Mouse (Mus musculus): ENCODE measurements around the gene 4931428L18Rik. TPM values are rescaled to one million over a fixed set of nuclear protein-coding genes. Genes with fewer than 3 reads are reported as not detected.

The 4931428L18Rik gene
- polyA plus RNA-seq, 1 experiment from 2014 or later, result not detected

DNA sequence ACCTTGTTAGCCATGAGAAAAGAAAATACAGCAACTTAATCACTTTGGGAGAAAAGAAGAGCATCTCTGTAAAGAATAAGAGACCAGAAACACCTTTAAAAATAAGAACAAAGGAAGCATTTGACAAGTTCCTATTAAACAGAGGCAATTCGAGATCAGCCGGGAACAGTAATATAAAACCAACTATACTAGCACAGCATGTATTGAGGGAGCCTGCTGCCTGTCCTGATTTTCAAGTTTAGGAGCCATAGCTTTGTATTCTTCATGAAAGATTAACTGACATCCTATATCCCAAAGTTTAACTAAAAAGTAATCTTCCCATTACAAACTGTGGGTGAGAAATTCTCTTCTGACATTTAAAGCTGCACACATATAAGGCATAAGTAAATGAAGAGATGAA lies 151.3 kb downstream of the 4931428L18Rik start:
- Histone ChIP-seq H3K27me3 (ENCODE audit: insufficient read depth, low read length) (no peaks in the 10 kb centered on the region), H3K36me3 (ENCODE audit: insufficient read depth, low read length) (no peaks in the 10 kb centered on the region), H3K9me3 (ENCODE audit: low read length) (peaks cover 3% of the 10 kb centered on the region; the same call in 1 of the 2 replicates), H3K4me2 (replicated peaks; ENCODE audit: low read depth, low read length) (no peak overlapping the region), H3K9ac (replicated peaks; ENCODE audit: low read length) (no peak overlapping the region), H3K4me1 (ENCODE audit: insufficient read depth, low read length) (no peaks in the 10 kb centered on the region), H3K27ac (ENCODE audit: low read length) (no peak overlapping the region), H3K4me3 (ENCODE audit: low read length) (no peak overlapping the region)
- ATAC-seq (ENCODE audit: low FRiP score, low TSS enrichment), result no peak
- 69% methylated on average over 2 of the region's 2 CpGs for WGBS

DNA sequence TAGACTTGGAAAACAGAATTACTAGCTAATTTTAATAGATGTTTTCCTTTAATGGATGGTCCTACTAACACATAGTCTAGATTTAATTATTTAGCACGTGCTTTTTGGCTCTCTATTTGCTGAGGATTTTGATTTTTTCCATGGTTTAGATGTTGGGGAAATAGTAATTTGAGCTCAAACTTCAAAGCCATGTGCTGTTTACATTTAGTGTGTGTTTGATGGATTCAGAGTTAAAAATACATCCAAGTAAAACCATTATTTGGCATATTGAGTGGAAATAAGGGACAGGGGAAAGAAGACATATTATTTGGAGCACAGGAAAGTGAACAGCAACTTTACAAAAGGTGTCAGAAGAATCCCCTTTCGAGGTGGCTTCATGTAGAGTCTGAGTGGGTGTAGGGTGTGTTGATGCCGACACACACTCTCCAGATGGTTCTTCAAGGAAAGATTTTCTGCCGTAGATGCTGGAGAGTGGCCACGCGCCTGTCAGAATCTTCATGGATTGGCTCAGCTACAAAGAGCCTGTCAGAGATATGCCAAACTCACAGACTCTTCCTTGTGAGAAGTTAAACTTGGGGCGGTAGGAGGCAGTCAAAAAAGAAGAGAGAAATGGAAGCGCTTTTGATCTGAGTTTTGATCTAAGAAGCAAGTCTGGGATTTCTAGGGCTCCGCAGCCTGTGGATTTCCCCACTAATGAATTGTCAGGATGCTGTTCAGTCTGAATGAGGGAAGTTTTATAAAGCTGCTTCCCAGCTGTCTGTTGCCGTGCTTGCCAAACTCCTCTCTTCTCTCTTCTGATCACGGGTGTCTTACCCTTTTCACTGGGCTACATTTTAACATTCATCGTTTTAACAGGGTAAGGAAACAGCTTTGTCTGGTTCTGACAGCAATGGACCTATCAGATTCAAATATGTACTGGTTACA lies 157.4 kb downstream of the 4931428L18Rik start:
- Histone ChIP-seq H3K4me2 (replicated peaks; ENCODE audit: low read depth, low read length) (no peak overlapping the region), H3K36me3 (ENCODE audit: insufficient read depth, low read length) (no peaks in the 10 kb centered on the region), H3K9me3 (ENCODE audit: low read length) (peaks cover 3% of the 10 kb centered on the region; the same call in 1 of the 2 replicates), H3K4me3 (ENCODE audit: low read length) (no peak overlapping the region), H3K4me1 (ENCODE audit: insufficient read depth, low read length) (no peaks in the 10 kb centered on the region), H3K27me3 (ENCODE audit: insufficient read depth, low read length) (no peaks in the 10 kb centered on the region), H3K27ac (ENCODE audit: low read length) (no peak overlapping the region), H3K9ac (replicated peaks; ENCODE audit: low read length) (no peak overlapping the region)
- 81% methylated on average over 12 of the region's 12 CpGs for WGBS
- no peak for ATAC-seq (ENCODE audit: low FRiP score, low TSS enrichment)

- ATAC-seq (ENCODE audit: low FRiP score, low TSS enrichment), result no peak
Measured at GRCm38 (mm10) chr1:31059806-31060205, 162.7 kb downstream of the 4931428L18Rik start.

GRCm38 (mm10) chr1:31058861-31059351 lies 163.6 kb downstream of the 4931428L18Rik start:
- no peak overlapping the region for H3K4me3 ChIP-seq (ENCODE audit: low read length)

More at GRCm38 (mm10) chr1:31059806-31060205, 162.7 kb downstream of the 4931428L18Rik start:
- Histone ChIP-seq H3K4me1 (ENCODE audit: insufficient read depth, low read length) (peaks cover 14% of the 10 kb centered on the region), H3K9ac (replicated peaks; ENCODE audit: low read length) (no peak overlapping the region), H3K9me3 (ENCODE audit: low read length) (no peaks in the 10 kb centered on the region), H3K4me2 (replicated peaks; ENCODE audit: low read depth, low read length) (no peak overlapping the region), H3K36me3 (ENCODE audit: insufficient read depth, low read length) (no peaks in the 10 kb centered on the region), H3K27ac (ENCODE audit: low read length) (no peak overlapping the region), H3K4me3 (ENCODE audit: low read length) (no peak overlapping the region), H3K27me3 (ENCODE audit: insufficient read depth, low read length) (no peaks in the 10 kb centered on the region)
- WGBS, result 65% methylated on average over 4 of the region's 4 CpGs

GRCm38 (mm10) chr1:31058196-31058595 lies 164.3 kb downstream of the 4931428L18Rik start:
- no peaks in the 10 kb centered on the region for H3K9me3 ChIP-seq (ENCODE audit: low read length)
- peak; percentile 59; the same call in 1 of the 2 replicates for ATAC-seq (ENCODE audit: low FRiP score, low TSS enrichment)
- no peak overlapping the region for H3K4me2 ChIP-seq (replicated peaks; ENCODE audit: low read depth, low read length)
- WGBS, result 14% methylated on average over 3 of the region's 3 CpGs
- H3K27ac ChIP-seq (ENCODE audit: low read length), result 0 out of 2 replicates have a peak overlapping the region, but pooled peaks have one; percentile 23
- no peaks in the 10 kb centered on the region for H3K36me3 ChIP-seq (ENCODE audit: insufficient read depth, low read length)
- no peak overlapping the region for H3K4me3 ChIP-seq (ENCODE audit: low read length)
- no peak overlapping the region for H3K9ac ChIP-seq (replicated peaks; ENCODE audit: low read length)
- H3K27me3 ChIP-seq (ENCODE audit: insufficient read depth, low read length), result no peaks in the 10 kb centered on the region
- H3K4me1 ChIP-seq (ENCODE audit: insufficient read depth, low read length), result peaks cover 14% of the 10 kb centered on the region

More at GRCm38 (mm10) chr1:31058861-31059351, 163.6 kb downstream of the 4931428L18Rik start:
- WGBS, result 47% methylated on average over 2 of the region's 2 CpGs
- no peaks in the 10 kb centered on the region for H3K36me3 ChIP-seq (ENCODE audit: insufficient read depth, low read length)
- no peak overlapping the region for H3K9ac ChIP-seq (replicated peaks; ENCODE audit: low read length)
- H3K4me1 ChIP-seq (ENCODE audit: insufficient read depth, low read length), result peaks cover 14% of the 10 kb centered on the region
- no peak overlapping the region for H3K4me2 ChIP-seq (replicated peaks; ENCODE audit: low read depth, low read length)
- peak; percentile 46; the same call in 1 of the 2 replicates for ATAC-seq (ENCODE audit: low FRiP score, low TSS enrichment)
- no peak overlapping the region for H3K27ac ChIP-seq (ENCODE audit: low read length)
- no peaks in the 10 kb centered on the region for H3K27me3 ChIP-seq (ENCODE audit: insufficient read depth, low read length)
- H3K9me3 ChIP-seq (ENCODE audit: low read length), result no peaks in the 10 kb centered on the region

DNA sequence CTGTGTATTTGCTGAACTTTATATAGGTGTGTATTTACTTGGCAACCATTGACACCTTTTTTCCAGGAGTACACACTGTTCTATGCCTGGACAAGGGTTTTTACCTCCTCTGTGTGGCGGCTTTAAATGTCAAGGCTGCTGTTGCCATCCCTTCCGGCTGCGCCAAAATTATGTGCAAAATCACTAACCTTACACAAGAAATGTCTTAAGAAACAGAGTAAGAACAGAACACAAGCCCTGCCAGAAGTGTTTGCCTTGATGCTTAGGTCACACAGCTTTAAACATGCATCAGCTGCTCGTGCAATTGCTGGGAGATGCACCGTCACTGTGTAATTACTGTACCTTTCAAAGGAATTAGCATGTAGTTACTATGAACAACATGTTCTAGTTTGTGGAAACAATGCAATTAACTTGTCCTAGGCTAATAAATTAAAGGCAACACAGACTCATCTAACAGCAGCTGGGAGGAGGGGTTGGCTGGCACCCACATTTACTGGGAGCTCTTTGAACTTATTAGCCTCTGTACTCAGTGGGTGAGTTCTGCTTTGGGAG lies 171.0 kb downstream of the 4931428L18Rik start:
- Histone ChIP-seq H3K4me3 (ENCODE audit: low read length) (no peak overlapping the region), H3K27me3 (ENCODE audit: insufficient read depth, low read length) (no peaks in the 10 kb centered on the region), H3K4me2 (replicated peaks; ENCODE audit: low read depth, low read length) (no peak overlapping the region), H3K27ac (ENCODE audit: low read length) (no peak overlapping the region), H3K9ac (replicated peaks; ENCODE audit: low read length) (no peak overlapping the region), H3K4me1 (ENCODE audit: insufficient read depth, low read length) (no peaks in the 10 kb centered on the region), H3K9me3 (ENCODE audit: low read length) (no peaks in the 10 kb centered on the region), H3K36me3 (ENCODE audit: insufficient read depth, low read length) (no peaks in the 10 kb centered on the region)
- no peak for ATAC-seq (ENCODE audit: low FRiP score, low TSS enrichment)
- WGBS, result 59% methylated on average over 5 of the region's 5 CpGs

DNA sequence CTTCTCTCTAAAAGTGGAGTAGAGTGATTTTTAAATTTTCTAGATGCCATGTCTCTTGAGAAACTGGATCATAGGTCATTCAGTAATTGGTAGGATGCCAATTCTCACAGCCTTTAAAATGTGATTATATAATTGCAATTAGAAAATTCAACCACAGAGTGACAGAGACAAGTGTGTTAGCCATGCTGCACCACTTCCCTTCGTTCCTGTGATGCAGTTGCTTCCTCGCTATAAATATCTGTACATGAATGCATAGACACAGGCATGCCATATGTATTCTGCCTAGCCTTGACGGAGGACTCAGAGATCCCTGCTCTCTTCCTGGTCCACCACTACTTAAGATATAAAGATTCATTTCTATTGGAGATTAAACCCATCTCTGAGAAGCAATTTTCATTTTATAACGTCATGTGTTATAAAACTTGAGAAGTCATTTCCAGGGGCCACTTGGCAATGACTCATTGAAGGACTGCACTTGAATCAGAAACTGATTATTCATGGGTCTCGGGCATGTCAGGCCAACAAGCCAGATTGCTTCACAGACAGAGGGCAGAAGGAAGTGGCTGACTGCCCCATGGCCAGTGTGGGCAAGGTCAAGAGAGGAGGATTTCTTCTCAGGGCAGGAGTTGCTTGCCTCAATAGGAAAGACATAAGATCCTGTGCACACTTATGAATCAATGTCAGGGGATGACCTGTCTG lies 172.4 kb downstream of the 4931428L18Rik start:
- Histone ChIP-seq H3K4me2 (replicated peaks; ENCODE audit: low read depth, low read length) (no peak overlapping the region), H3K27me3 (ENCODE audit: insufficient read depth, low read length) (no peaks in the 10 kb centered on the region), H3K9me3 (ENCODE audit: low read length) (no peaks in the 10 kb centered on the region), H3K36me3 (ENCODE audit: insufficient read depth, low read length) (no peaks in the 10 kb centered on the region), H3K4me1 (ENCODE audit: insufficient read depth, low read length) (no peaks in the 10 kb centered on the region), H3K27ac (ENCODE audit: low read length) (no peak overlapping the region), H3K4me3 (ENCODE audit: low read length) (no peak overlapping the region), H3K9ac (replicated peaks; ENCODE audit: low read length) (no peak overlapping the region)
- 74% methylated on average over 5 of the region's 5 CpGs for WGBS
- no peak for ATAC-seq (ENCODE audit: low FRiP score, low TSS enrichment)

DNA sequence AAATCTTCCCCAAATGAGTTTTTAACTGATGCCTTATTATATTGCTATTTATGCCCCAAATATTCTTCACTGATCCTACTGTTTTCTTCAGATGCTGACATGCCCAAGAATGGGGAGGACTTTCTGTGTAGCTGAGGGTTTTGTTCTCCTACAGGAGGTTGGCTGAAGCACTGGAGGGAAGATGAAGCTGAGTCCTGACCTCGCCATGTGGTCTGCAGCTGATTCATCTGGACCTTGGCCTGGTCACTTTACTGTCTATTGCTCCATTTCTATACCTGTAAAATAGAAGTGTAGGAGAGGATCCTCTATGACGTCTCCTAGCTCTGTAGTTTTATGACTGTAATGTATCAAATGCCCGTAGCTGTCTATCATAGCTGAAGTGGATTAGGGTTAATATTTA lies 179.3 kb downstream of the 4931428L18Rik start:
- H3K27ac ChIP-seq (ENCODE audit: low read length), result no peak overlapping the region
- no peak overlapping the region for H3K4me3 ChIP-seq (ENCODE audit: low read length)
- H3K9ac ChIP-seq (replicated peaks; ENCODE audit: low read length), result no peak overlapping the region
- ATAC-seq (ENCODE audit: low FRiP score, low TSS enrichment), result no peak
- H3K9me3 ChIP-seq (ENCODE audit: low read length), result no peaks in the 10 kb centered on the region
- H3K4me1 ChIP-seq (ENCODE audit: insufficient read depth, low read length), result no peaks in the 10 kb centered on the region
- 68% methylated on average over 3 of the region's 3 CpGs for WGBS
- no peak overlapping the region for H3K4me2 ChIP-seq (replicated peaks; ENCODE audit: low read depth, low read length)
- no peaks in the 10 kb centered on the region for H3K36me3 ChIP-seq (ENCODE audit: insufficient read depth, low read length)
- H3K27me3 ChIP-seq (ENCODE audit: insufficient read depth, low read length), result no peaks in the 10 kb centered on the region

DNA sequence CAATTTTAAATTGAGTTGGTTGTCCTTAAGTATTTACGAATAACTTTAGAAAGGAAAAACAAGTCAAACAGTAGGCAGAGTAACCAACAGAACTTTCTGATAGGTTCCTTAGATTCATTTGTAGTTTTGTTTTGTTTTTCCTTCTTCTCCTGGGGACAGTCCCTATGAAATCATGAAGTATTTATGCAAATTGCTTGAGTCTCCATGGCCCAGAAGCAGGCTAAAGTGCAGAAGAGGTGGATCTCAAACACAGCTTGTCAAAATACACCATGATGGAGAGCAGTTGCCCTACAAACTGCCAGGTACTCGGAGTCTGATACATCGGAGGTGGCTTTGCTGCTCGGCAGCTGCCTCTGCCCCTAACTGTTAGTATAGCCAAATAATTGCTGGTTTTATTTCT lies 179.7 kb downstream of the 4931428L18Rik start:
- Histone ChIP-seq H3K27me3 (ENCODE audit: insufficient read depth, low read length) (no peaks in the 10 kb centered on the region), H3K4me1 (ENCODE audit: insufficient read depth, low read length) (no peaks in the 10 kb centered on the region), H3K9me3 (ENCODE audit: low read length) (no peaks in the 10 kb centered on the region), H3K9ac (replicated peaks; ENCODE audit: low read length) (no peak overlapping the region), H3K4me2 (replicated peaks; ENCODE audit: low read depth, low read length) (no peak overlapping the region), H3K27ac (ENCODE audit: low read length) (no peak overlapping the region), H3K36me3 (ENCODE audit: insufficient read depth, low read length) (no peaks in the 10 kb centered on the region), H3K4me3 (ENCODE audit: low read length) (no peak overlapping the region)
- no peak for ATAC-seq (ENCODE audit: low FRiP score, low TSS enrichment)
- WGBS, result 79% methylated on average over 4 of the region's 4 CpGs

Data from kidney, embryonic 16.5 days (tissue).